Mouse (Mus musculus) kidney, embryonic 14.5 days (tissue): ENCODE measurements at regions not wholly inside any gene's neighbourhood (a gene's known extent, or its start where the extent isn't known, plus 50 kb on each side); places are given as distances from the start of the nearest gene placed in this dataset. TPM values are rescaled to one million over a fixed set of nuclear protein-coding genes. Genes with fewer than 3 reads are reported as not detected.

ENCODE experiments used
- ATAC-seq: fragments of 200-750 bp; cut with Nextera tagmentation; 2 replicates; pipeline ENCODE4 v1.8.0; 2017; ENCODE audit warnings: moderate number of reproducible peaks, mild to moderate bottlenecking, moderate TSS enrichment, moderate library complexity; ENCODE audit not compliant: low FRiP score, low TSS enrichment
- H3K27ac ChIP-seq: fragments of 300-500 bp; sonication (generic); 2 replicates; pipeline ENCODE4 v1.5.1; 2014; ENCODE audit warnings: low read depth, mild to moderate bottlenecking, low read length, moderate library complexity, mixed read lengths
- H3K27me3 ChIP-seq: fragments of 300-500 bp; sonication (generic); 2 replicates; pipeline ENCODE4 v1.6.1; 2014; ENCODE audit warnings: mild to moderate bottlenecking, low read length; ENCODE audit not compliant: control insufficient read depth, insufficient read depth
- H3K36me3 ChIP-seq: fragments of 300-500 bp; sonication (generic); 2 replicates; pipeline ENCODE4 v1.6.1; 2014; ENCODE audit warnings: low read length, mixed read lengths; ENCODE audit not compliant: control insufficient read depth, insufficient read depth
- H3K4me1 ChIP-seq: fragments of 300-500 bp; sonication (generic); 2 replicates; pipeline ENCODE4 v1.6.1; 2014; ENCODE audit warnings: low read length, mixed read lengths; ENCODE audit not compliant: control insufficient read depth, insufficient read depth
- H3K4me2 ChIP-seq: fragments of 300-500 bp; sonication (generic); replicated peaks from 2 replicates; pipeline ENCODE4 v1.6.1; 2014; ENCODE audit warnings: low read depth, mild to moderate bottlenecking, low read length
- H3K4me3 ChIP-seq: fragments of 300-500 bp; sonication (generic); 2 replicates; pipeline ENCODE4 v1.5.1; 2014; ENCODE audit warnings: mild to moderate bottlenecking, low read length
- H3K9ac ChIP-seq: fragments of 300-500 bp; sonication (generic); 2 replicates; pipeline ENCODE4 v1.6.1; 2014; ENCODE audit warnings: low read depth, mild to moderate bottlenecking, low read length, moderate library complexity
- H3K9me3 ChIP-seq: fragments of 300-500 bp; sonication (generic); 2 replicates; pipeline ENCODE4 v1.6.1; 2016; ENCODE audit warnings: low read length; ENCODE audit not compliant: control insufficient read depth
- WGBS: fragments of 180-500 bp; shearing (Covaris S2); extraction: QIAGEN DNeasy Blood & Tissue Kit; methylation state at CpG from one replicate; pipeline ENCODE4 v1.1.7; 2014; 5-methylcytosine and 5-hydroxymethylcytosine counted together
- microRNA counts: library from miRNA; unstranded; fragments of <30 nt; microRNA quantifications from one replicate; lab custom pipeline; 2017
- microRNA-seq: library from miRNA; unstranded; fragments of <30 nt; microRNA quantifications from one replicate; pipeline ENCODE4, GENCODE M21; 2016

GRCm38 (mm10) chr12:110228011-110228411 lies 50.9 kb upstream of the Dio3 start:
- no peak overlapping the region for H3K4me2 ChIP-seq
- H3K4me3 ChIP-seq = no peak overlapping the region
- H3K9me3 ChIP-seq = no peaks in the 10 kb centered on the region
- 0 out of 2 replicates have a peak, but pooled peaks cover 3% of the 10 kb centered on the region for H3K4me1 ChIP-seq
- WGBS = 89% methylated on average over 12 of the region's 12 CpGs
- no peak for ATAC-seq
- H3K27ac ChIP-seq = no peak overlapping the region
- H3K9ac ChIP-seq = no peak overlapping the region
- no peaks in the 10 kb centered on the region for H3K36me3 ChIP-seq
- 0 out of 2 replicates have a peak, but pooled peaks cover 3% of the 10 kb centered on the region for H3K27me3 ChIP-seq

MicroRNA genes in the stretch of these regions (microRNA counts, 519-probe panel; counts per million panel counts)
- microRNA mmu-miR-1193 (lab: Ali Mortazavi, UCI) (not detected), microRNA mmu-miR-1197 (lab: Ali Mortazavi, UCI) (not detected), microRNA mmu-miR-134 (lab: Ali Mortazavi, UCI) (4,126 counts per million, percentile 24 among the panel's probes with 10 or more counts), microRNA mmu-miR-154 (lab: Ali Mortazavi, UCI) (3,737 counts per million, percentile 20 among the panel's probes with 10 or more counts), microRNA mmu-miR-299 (lab: Ali Mortazavi, UCI) (not detected), microRNA mmu-miR-300 (lab: Ali Mortazavi, UCI) (4,718 counts per million, percentile 34 among the panel's probes with 10 or more counts), microRNA mmu-miR-3072 (lab: Ali Mortazavi, UCI) (not detected), microRNA mmu-miR-323-3p (lab: Ali Mortazavi, UCI) (not detected), microRNA mmu-miR-323-5p (lab: Ali Mortazavi, UCI) (not detected), microRNA mmu-miR-329 (lab: Ali Mortazavi, UCI) (6,391 counts per million, percentile 68 among the panel's probes with 10 or more counts), microRNA mmu-miR-369-3p (lab: Ali Mortazavi, UCI) (5,987 counts per million, percentile 61 among the panel's probes with 10 or more counts), microRNA mmu-miR-369-5p (lab: Ali Mortazavi, UCI) (1,313 counts per million, percentile 2 among the panel's probes with 10 or more counts), microRNA mmu-miR-376a (lab: Ali Mortazavi, UCI) (4,386 counts per million, percentile 29 among the panel's probes with 10 or more counts), microRNA mmu-miR-376b (lab: Ali Mortazavi, UCI) (4,963 counts per million, percentile 40 among the panel's probes with 10 or more counts), microRNA mmu-miR-376c (lab: Ali Mortazavi, UCI) (5,670 counts per million, percentile 56 among the panel's probes with 10 or more counts), microRNA mmu-miR-377 (lab: Ali Mortazavi, UCI) (4,314 counts per million, percentile 27 among the panel's probes with 10 or more counts), microRNA mmu-miR-379 (lab: Ali Mortazavi, UCI) (not detected), microRNA mmu-miR-380-3p (lab: Ali Mortazavi, UCI) (not detected), microRNA mmu-miR-380-5p (lab: Ali Mortazavi, UCI) (not detected), microRNA mmu-miR-381 (lab: Ali Mortazavi, UCI) (4,833 counts per million, percentile 37 among the panel's probes with 10 or more counts), microRNA mmu-miR-382 (lab: Ali Mortazavi, UCI) (6,146 counts per million, percentile 65 among the panel's probes with 10 or more counts), microRNA mmu-miR-409-3p (lab: Ali Mortazavi, UCI) (not detected), microRNA mmu-miR-409-5p (lab: Ali Mortazavi, UCI) (not detected), microRNA mmu-miR-410 (lab: Ali Mortazavi, UCI) (4,617 counts per million, percentile 32 among the panel's probes with 10 or more counts), microRNA mmu-miR-411 (lab: Ali Mortazavi, UCI) (2,034 counts per million, percentile 5 among the panel's probes with 10 or more counts), microRNA mmu-miR-412 (lab: Ali Mortazavi, UCI) (not detected), microRNA mmu-miR-453 (lab: Ali Mortazavi, UCI) (not detected), microRNA mmu-miR-485 (lab: Ali Mortazavi, UCI) (not detected), microRNA mmu-miR-487b (lab: Ali Mortazavi, UCI) (3,665 counts per million, percentile 19 among the panel's probes with 10 or more counts), microRNA mmu-miR-494 (lab: Ali Mortazavi, UCI) (not detected), microRNA mmu-miR-495 (lab: Ali Mortazavi, UCI) (4,689 counts per million, percentile 33 among the panel's probes with 10 or more counts), microRNA mmu-miR-496 (lab: Ali Mortazavi, UCI) (not detected), microRNA mmu-miR-539 (lab: Ali Mortazavi, UCI) (2,857 counts per million, percentile 7 among the panel's probes with 10 or more counts), microRNA mmu-miR-541 (lab: Ali Mortazavi, UCI) (3,145 counts per million, percentile 11 among the panel's probes with 10 or more counts), microRNA mmu-miR-543 (lab: Ali Mortazavi, UCI) (not detected), microRNA mmu-miR-544 (lab: Ali Mortazavi, UCI) (not detected), microRNA mmu-miR-654-3p (lab: Ali Mortazavi, UCI) (not detected), microRNA mmu-miR-654-5p (lab: Ali Mortazavi, UCI) (not detected), microRNA mmu-miR-666-3p (lab: Ali Mortazavi, UCI) (not detected), microRNA mmu-miR-666-5p (lab: Ali Mortazavi, UCI) (not detected), microRNA mmu-miR-667 (lab: Ali Mortazavi, UCI) (not detected), microRNA mmu-miR-668 (lab: Ali Mortazavi, UCI) (not detected), microRNA mmu-miR-679 (lab: Ali Mortazavi, UCI) (not detected), microRNA mmu-miR-758 (lab: Ali Mortazavi, UCI) (not detected), microRNA mmu-miR-882 (lab: Ali Mortazavi, UCI) (not detected)

Small RNA genes in the stretch of these regions (microRNA-seq; reads per million reads assigned to microRNA genes)
- gene Gm24321 (not detected), gene Gm25252 (not detected), gene Gm25750 (not detected), gene Gm27379 (not detected), gene Gm44322 (not detected), gene Mir1193 (346 reads per million, percentile 70 among the genes with 10 or more reads in this experiment), gene Mir1197 (2.1 reads per million, percentile 3 among the genes with 10 or more reads in this experiment), gene Mir134 (362 reads per million, percentile 70 among the genes with 10 or more reads in this experiment), gene Mir154 (319 reads per million, percentile 69 among the genes with 10 or more reads in this experiment), gene Mir299a (not detected), gene Mir299b (not detected), gene Mir300 (159 reads per million, percentile 59 among the genes with 10 or more reads in this experiment), gene Mir3072 (22.7 reads per million, percentile 35 among the genes with 10 or more reads in this experiment), gene Mir323 (149 reads per million, percentile 59 among the genes with 10 or more reads in this experiment), gene Mir329 (94.2 reads per million, percentile 53 among the genes with 10 or more reads in this experiment), gene Mir369 (1,220 reads per million, percentile 79 among the genes with 10 or more reads in this experiment), gene Mir376a (not detected), gene Mir376b (61.9 reads per million, percentile 47 among the genes with 10 or more reads in this experiment), gene Mir376c (181 reads per million, percentile 61 among the genes with 10 or more reads in this experiment), gene Mir377 (31.8 reads per million, percentile 41 among the genes with 10 or more reads in this experiment), gene Mir379 (1,531 reads per million, percentile 82 among the genes with 10 or more reads in this experiment), gene Mir380 (not detected), gene Mir381 (515 reads per million, percentile 74 among the genes with 10 or more reads in this experiment), gene Mir382 (906 reads per million, percentile 77 among the genes with 10 or more reads in this experiment), gene Mir409 (not detected), gene Mir410 (44.2 reads per million, percentile 45 among the genes with 10 or more reads in this experiment), gene Mir411 (2,789 reads per million, percentile 87 among the genes with 10 or more reads in this experiment), gene Mir412 (25.5 reads per million, percentile 36 among the genes with 10 or more reads in this experiment), gene Mir453 (not detected), gene Mir485 (91.3 reads per million, percentile 51 among the genes with 10 or more reads in this experiment), gene Mir487b (1,646 reads per million, percentile 82 among the genes with 10 or more reads in this experiment), gene Mir494 (135 reads per million, percentile 58 among the genes with 10 or more reads in this experiment), gene Mir495 (25.7 reads per million, percentile 37 among the genes with 10 or more reads in this experiment), gene Mir496a (37.2 reads per million, percentile 43 among the genes with 10 or more reads in this experiment), gene Mir539 (not detected), gene Mir541 (1,367 reads per million, percentile 80 among the genes with 10 or more reads in this experiment), gene Mir543 (183 reads per million, percentile 62 among the genes with 10 or more reads in this experiment), gene Mir544 (not detected), gene Mir654 (not detected), gene Mir666 (14.3 reads per million, percentile 30 among the genes with 10 or more reads in this experiment), gene Mir667 (74.3 reads per million, percentile 49 among the genes with 10 or more reads in this experiment), gene Mir668 (20.2 reads per million, percentile 34 among the genes with 10 or more reads in this experiment), gene Mir679 (54.7 reads per million, percentile 46 among the genes with 10 or more reads in this experiment), gene Mir758 (7.4 reads per million, percentile 24 among the genes with 10 or more reads in this experiment), gene Mir882 (not detected)
